Mouse (Mus musculus): Measurements from ENCODE around the gene Chmp1a. TPM values are rescaled to one million over a fixed set of nuclear protein-coding genes. Genes with fewer than 3 reads are reported as not detected.
A peak's percentile ranks its signal among the peaks of the same experiment; 100 is the strongest.
"Not testable (repeated sequence)": the region's sequence is repeated elsewhere in the genome, so short reads cannot be mapped to it uniquely, and the experiment has no call there.

Gene Chmp1a
- 10 to 100 TPM; 56.3 to 58.3 TPM for total RNA-seq (2021)
- polyA plus RNA-seq (2012; rRNA removed), result 63.9 and 81.4 TPM in 2 replicates
- long read RNA-seq, partial matches to known transcripts, result 1 of 50 reads
- long read RNA-seq, other reads (novel, unspliced or antisense), result 48 of 50 reads

DNA sequence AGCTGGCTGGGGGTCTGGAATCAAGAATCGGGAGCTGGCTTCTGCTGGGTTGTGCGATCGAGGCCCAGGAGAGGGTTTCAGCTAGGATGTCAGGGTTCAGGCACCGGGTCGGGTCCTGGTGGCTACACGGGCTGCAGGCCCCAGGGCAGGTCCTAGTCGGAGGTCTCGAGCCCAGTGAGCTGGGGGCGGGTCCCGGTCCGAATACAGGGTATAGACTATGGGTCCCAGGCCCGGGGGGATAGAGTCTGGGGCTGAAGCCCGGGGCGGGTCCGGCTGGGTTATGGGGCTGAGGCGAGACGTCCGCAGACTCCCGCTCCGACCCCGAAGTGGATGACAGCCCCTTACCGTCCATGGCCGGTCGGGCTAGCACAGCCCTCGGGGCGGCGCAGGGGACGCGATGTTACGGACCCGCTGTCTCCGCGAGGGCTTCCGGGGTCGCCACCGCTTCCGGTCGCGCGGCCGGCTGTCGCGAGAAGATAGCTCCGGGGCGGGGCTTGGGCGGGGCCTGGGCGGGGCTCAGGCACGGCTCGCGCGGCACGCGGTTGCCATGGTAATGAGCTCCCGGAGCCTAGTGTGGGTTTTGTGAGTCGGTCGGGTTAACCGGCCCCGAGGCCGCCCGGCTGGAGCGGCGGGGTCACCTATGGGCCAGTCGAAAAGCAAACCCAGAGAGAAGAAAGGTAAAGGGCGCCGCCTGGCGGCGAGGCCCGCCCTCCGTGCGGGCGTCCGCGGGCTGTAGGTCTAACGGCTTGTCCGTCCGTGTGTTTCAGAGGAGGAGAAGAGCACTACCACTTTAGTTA is at the start of gene Chmp1a, which contains the start of gene Spata33:
Chmp1a (minus strand) TSS at position 443 of the 797 bp plus-strand sequence.
Spata33 (plus strand) TSS at position 512 of the 797 bp plus-strand sequence.
- Histone ChIP-seq H3K27me3 (ENCODE audit: control insufficient read depth, insufficient read depth, low read length) (no peaks in the 10 kb centered on the region), H3K27ac (peak within 1 kb of the TSS; percentile 93), H3K4me1 (ENCODE audit: control insufficient read depth, insufficient read depth, low read length) (peaks cover 3% of the 10 kb centered on the region; the same call in 1 of the 2 replicates), H3K9ac (ENCODE audit: low read depth, low read length) (peak within 1 kb of the TSS; percentile 90), H3K4me3 (peak within 1 kb of the TSS; percentile 82), H3K79me2 (replicated peaks; ENCODE audit: control insufficient read depth, insufficient read depth, low read length) (no peaks in the 10 kb centered on the region), H3K36me3 (ENCODE audit: control insufficient read depth, insufficient read depth, low read length) (no peaks in the 10 kb centered on the region)
- peak; percentile 89 to 91 for DNase-seq
- TF ChIP-seq CTCF (IDR thresholded peaks at IDR 0.05), result peak; percentile 86
- 0 out of 2 replicates have a peak, but pooled peaks have one; percentile 4 for TF ChIP-seq EP300 (IDR thresholded peaks at IDR 0.05; ENCODE audit: insufficient read depth, low read depth, low read length)
- TF ChIP-seq POLR2A (IDR thresholded peaks at IDR 0.05; ENCODE audit: insufficient read depth, low read depth, low read length), result peak; percentile 79
- intact Hi-C loops (cut with DNase I), result loop anchor here (2.0 to 10.0 kb wide), 3 partner anchors 42 to 738 kb away; partner anchors contain the start of genes Ctu2, Rnf166, Vps9d1 and Zfp276
- under 1% methylated on average over 76 of the region's 76 CpGs for WGBS

DNA sequence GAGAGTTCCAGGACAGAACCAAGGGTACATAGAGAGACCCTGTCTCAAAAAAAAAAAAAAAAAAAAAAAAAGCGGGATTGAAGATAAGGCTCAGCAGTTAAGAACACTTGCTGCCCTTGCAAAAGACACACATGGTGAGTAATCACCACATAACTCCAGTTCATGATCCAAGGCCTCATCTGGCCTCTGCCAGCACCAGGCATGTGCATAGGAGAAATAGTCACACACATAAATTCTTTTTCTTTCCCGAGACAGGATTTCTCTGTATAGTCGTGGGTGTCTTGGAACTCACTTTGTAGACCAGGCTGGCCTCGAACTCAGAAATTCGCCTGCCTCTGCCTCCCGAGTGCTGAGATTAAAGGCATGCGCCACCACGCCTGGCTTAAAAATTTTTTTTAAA is 45.0 kb upstream of the Chmp1a start:
- DNase-seq; H3K36me3 ChIP-seq (ENCODE audit: control insufficient read depth, insufficient read depth, low read length); intact Hi-C loops (cut with DNase I); H3K27me3 ChIP-seq (ENCODE audit: control insufficient read depth, insufficient read depth, low read length); H3K27ac ChIP-seq; H3K4me1 ChIP-seq (ENCODE audit: control insufficient read depth, insufficient read depth, low read length); H3K9ac ChIP-seq (ENCODE audit: low read depth, low read length); H3K4me3 ChIP-seq; H3K79me2 ChIP-seq (replicated peaks; ENCODE audit: control insufficient read depth, insufficient read depth, low read length): not testable (repeated sequence)
- 88% methylated on average over 8 of the region's 8 CpGs for WGBS

DNA sequence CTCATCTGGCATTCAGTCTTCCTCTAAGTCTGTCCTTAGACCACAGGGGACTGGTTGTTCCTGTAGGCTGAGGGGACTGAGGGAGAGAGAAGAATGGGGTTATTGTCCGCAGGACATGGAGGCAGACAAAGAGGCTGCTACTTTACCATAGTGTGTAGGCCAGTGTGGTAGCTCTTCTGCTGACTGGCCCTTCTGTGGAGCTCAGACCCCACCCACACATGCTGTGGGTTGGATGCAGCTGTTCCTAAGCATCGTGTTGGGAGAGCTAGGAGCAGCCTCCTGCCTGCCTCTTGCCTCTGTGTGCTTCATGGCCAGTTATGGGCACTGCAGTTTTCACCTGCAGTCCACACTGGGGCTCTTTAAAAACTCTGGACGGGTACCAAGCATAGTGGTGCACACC is 44.6 kb upstream of the Chmp1a start:
- Histone ChIP-seq H3K4me1 (ENCODE audit: control insufficient read depth, insufficient read depth, low read length) (peaks cover 3% of the 10 kb centered on the region), H3K9ac (ENCODE audit: low read depth, low read length) (no peak overlapping the region), H3K36me3 (ENCODE audit: control insufficient read depth, insufficient read depth, low read length) (no peaks in the 10 kb centered on the region), H3K79me2 (replicated peaks; ENCODE audit: control insufficient read depth, insufficient read depth, low read length) (no peaks in the 10 kb centered on the region), H3K27me3 (ENCODE audit: control insufficient read depth, insufficient read depth, low read length) (no peaks in the 10 kb centered on the region), H3K27ac (no peak overlapping the region), H3K4me3 (no peak overlapping the region)
- intact Hi-C loops (cut with DNase I), result no loop called here
- no peak for TF ChIP-seq POLR2A (IDR thresholded peaks at IDR 0.05; ENCODE audit: insufficient read depth, low read depth, low read length)
- TF ChIP-seq EP300 (IDR thresholded peaks at IDR 0.05; ENCODE audit: insufficient read depth, low read depth, low read length), result no peak
- no peak for TF ChIP-seq CTCF (IDR thresholded peaks at IDR 0.05)
- 81% methylated on average over 3 of the region's 3 CpGs for WGBS
- DNase-seq, result no peak

DNA sequence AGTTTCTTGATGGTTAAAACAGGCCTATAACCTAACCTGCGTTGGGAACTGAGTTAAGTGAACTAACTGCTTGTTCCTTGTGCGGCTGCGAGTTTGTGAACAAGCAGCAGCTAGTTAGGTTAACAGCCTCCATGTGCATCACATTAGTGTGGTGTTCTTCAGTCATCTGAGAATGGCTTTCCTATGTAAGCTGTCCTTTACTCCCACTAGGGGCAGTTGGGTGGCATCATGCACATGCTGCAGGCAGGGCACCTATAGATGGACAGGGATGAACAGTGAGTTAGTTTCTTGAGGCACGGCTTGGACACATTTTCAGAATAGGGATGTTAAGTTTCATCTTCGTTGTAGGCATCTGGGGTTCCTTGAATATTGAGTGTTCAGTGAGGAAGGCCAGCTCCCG is 42.6 kb upstream of the Chmp1a start:
- peak overlapping the region; percentile 85 for H3K4me3 ChIP-seq
- peak; percentile 22; the same call in 1 of the 2 replicates for TF ChIP-seq CTCF (IDR thresholded peaks at IDR 0.05)
- TF ChIP-seq EP300 (IDR thresholded peaks at IDR 0.05; ENCODE audit: insufficient read depth, low read depth, low read length), result no peak
- H3K9ac ChIP-seq (ENCODE audit: low read depth, low read length), result peak overlapping the region; percentile 95
- WGBS, result 54% methylated on average over 6 of the region's 6 CpGs
- no peaks in the 10 kb centered on the region for H3K36me3 ChIP-seq (ENCODE audit: control insufficient read depth, insufficient read depth, low read length)
- intact Hi-C loops (cut with DNase I), result loop anchor here (2.0 kb wide), 2 partner anchors 42 to 64 kb away; partner anchors contain the start of genes Chmp1a, Fanca and Spata33
- H3K79me2 ChIP-seq (replicated peaks; ENCODE audit: control insufficient read depth, insufficient read depth, low read length), result no peaks in the 10 kb centered on the region
- no peak for DNase-seq
- H3K27me3 ChIP-seq (ENCODE audit: control insufficient read depth, insufficient read depth, low read length), result no peaks in the 10 kb centered on the region
- H3K27ac ChIP-seq, result no peak overlapping the region; the same call in 1 of the 2 replicates
- peaks cover 3% of the 10 kb centered on the region for H3K4me1 ChIP-seq (ENCODE audit: control insufficient read depth, insufficient read depth, low read length)

DNA sequence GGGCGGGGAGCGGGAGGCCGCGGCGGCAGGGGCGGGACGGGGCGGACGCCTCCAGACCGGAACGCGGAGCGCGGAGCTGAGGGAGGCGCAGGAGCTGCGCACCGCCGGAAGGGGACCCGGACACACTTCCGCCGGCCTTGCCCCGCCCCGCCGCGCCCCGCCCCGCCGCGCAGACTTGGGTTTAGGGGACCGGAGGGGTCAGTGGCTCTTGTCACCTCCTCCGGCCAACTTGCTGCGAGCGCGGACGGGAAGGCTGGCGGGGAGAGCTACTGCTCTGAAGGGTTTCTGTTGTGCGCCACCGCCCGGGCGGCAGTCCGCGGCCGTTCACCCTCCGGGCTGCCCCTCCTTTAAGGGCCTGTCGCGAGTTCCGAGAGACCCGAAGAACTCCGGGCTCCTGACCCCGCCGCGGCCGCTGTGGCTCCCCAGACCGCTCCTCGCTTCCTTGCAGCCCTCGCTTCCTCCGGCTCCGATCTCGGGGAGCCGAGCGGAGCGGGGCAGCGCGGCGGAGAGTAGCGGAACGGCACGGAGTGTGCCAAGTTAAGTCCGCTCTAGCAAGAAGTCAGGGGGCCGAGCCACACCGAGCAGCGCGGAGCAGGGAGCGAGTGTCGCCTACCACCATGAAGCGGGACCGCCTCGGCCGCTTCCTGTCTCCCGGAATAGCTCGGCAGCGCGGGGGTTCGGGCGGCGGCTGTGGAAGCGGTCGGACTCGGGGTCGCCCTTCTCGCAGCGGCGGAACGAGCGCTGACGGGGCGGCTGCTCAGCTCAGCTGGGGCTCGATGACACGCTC is 41.7 kb upstream of the Chmp1a start, which contains the start of the genes Zfp276 and Vps9d1:
Zfp276 (plus strand) TSS at position 97 of the 787 bp plus-strand sequence.
Vps9d1 (minus strand) TSS at position 250 of the 787 bp plus-strand sequence.
- H3K4me1 ChIP-seq (ENCODE audit: control insufficient read depth, insufficient read depth, low read length), result peaks cover 3% of the 10 kb centered on the region
- H3K79me2 ChIP-seq (replicated peaks; ENCODE audit: control insufficient read depth, insufficient read depth, low read length), result no peaks in the 10 kb centered on the region
- H3K27ac ChIP-seq, result peak within 1 kb of the TSS; percentile 95
- peak; percentile 90 to 92 for DNase-seq
- peak within 1 kb of the TSS; percentile 98 for H3K9ac ChIP-seq (ENCODE audit: low read depth, low read length)
- TF ChIP-seq EP300 (IDR thresholded peaks at IDR 0.05; ENCODE audit: insufficient read depth, low read depth, low read length), result no peak
- TF ChIP-seq POLR2A (IDR thresholded peaks at IDR 0.05; ENCODE audit: insufficient read depth, low read depth, low read length), result peak; percentile 63
- no peak for TF ChIP-seq CTCF (IDR thresholded peaks at IDR 0.05)
- no peaks in the 10 kb centered on the region for H3K36me3 ChIP-seq (ENCODE audit: control insufficient read depth, insufficient read depth, low read length)
- under 1% methylated on average over 94 of the region's 99 CpGs for WGBS
- H3K4me3 ChIP-seq, result peak within 1 kb of the TSS; percentile 85
- no peaks in the 10 kb centered on the region for H3K27me3 ChIP-seq (ENCODE audit: control insufficient read depth, insufficient read depth, low read length)
- intact Hi-C loops (cut with DNase I), result loop anchor here (2.0 to 5.0 kb wide), 3 partner anchors 41 to 118 kb away; partner anchors contain the start of genes Chmp1a, Fanca, Spata33 and Tcf25
